Comparison of ENCODE assay signal across 11 mouse cellular contexts in genomic region chr2:122426200-122426599, GRCm38 (mm10). TPM values are rescaled to one million over a fixed set of nuclear protein-coding genes. Genes with fewer than 3 reads are reported as not detected.
DNase-seq lines count a peak whose midpoint lies in the region; ATAC-seq lines count a peak whose summit lies in the region.
"Not testable (repeated sequence)": the region's sequence is repeated elsewhere in the genome, so short reads cannot be mapped to it uniquely, and the experiment has no call there.
"Had no signal": no experiment of that assay in that cellular context is flagged by ENCODE, and none has a peak within 500 bp of the region (broad histone marks: within the 10 kb centered on the region; RNA-seq: fewer than 3 reads in every experiment).

Gene Slc28a2, plus strand, starts transcription at chr2:122426477.

- not testable (repeated sequence) for H3K4me2 ChIP-seq in intestine, embryonic 15.5 days (replicated peaks)

- H3K9ac ChIP-seq in intestine, embryonic 15.5 days: not testable (repeated sequence)

- not testable (repeated sequence) for H3K9me3 ChIP-seq in intestine, embryonic 15.5 days

- H3K4me3 ChIP-seq in intestine, embryonic 15.5 days (replicated peaks): not testable (repeated sequence)

- 22% methylated on average over 3 of the region's 3 CpGs for WGBS in intestine, embryonic 15.5 days

- peak; percentile 28 to 35 for DNase-seq in B cell, adult 2 months
- DNase-seq in adrenal gland, postnatal 14 days: not testable (repeated sequence)
- peak in 1 of 2 experiments; percentile 19 for DNase-seq in heart, postnatal 14 days
- DNase-seq in spleen, postnatal 36 days (ENCODE audit: low spot score in 2 of 2): peak; percentile 33 to 48
- peak; percentile 10 to 27 for DNase-seq in thymus, postnatal 10 days (ENCODE audit: low spot score in 2 of 2)

- H3K4me1 ChIP-seq in intestine, embryonic 15.5 days (replicated peaks): not testable (repeated sequence)

- intact Hi-C loops in heart, postnatal 14 days (cut with DNase I): not testable (repeated sequence)

- H3K27me3 ChIP-seq in intestine, embryonic 15.5 days (replicated peaks): not testable (repeated sequence)

- not testable (repeated sequence) for H3K36me3 ChIP-seq in intestine, embryonic 15.5 days

- not testable (repeated sequence) for H3K27ac ChIP-seq in intestine, embryonic 15.5 days

- peak; percentile 95 for ATAC-seq in granulocyte monocyte progenitor cell, adult 5-6 weeks (replicated peaks; ENCODE audit: poor library complexity, severe bottlenecking)
- peak; percentile 65 for ATAC-seq in intestine, embryonic 15.5 days
- peak; percentile 77 for ATAC-seq in megakaryocyte-erythroid progenitor cell, adult 5-6 weeks (replicated peaks; ENCODE audit: low FRiP score, low TSS enrichment, poor library complexity, severe bottlenecking)

RNA-seq across cellular contexts. Expression of gene Slc28a2, which starts in this region (rescaled TPM):
- 11.1 and 18.9 TPM in 2 replicates for total RNA-seq in adrenal gland, postnatal 14 days (2021)
- 50.9 and 68.1 TPM in 2 replicates for total RNA-seq in granulocyte monocyte progenitor cell, adult 5-6 weeks (2014; fragmentation: Nextera tagmentation)
- 64.3 and 72.5 TPM in 2 replicates for total RNA-seq in granulocyte monocyte progenitor cell, adult 5-6 weeks (2017)
- 10 to 100 TPM; 27.7 to 30.3 TPM for total RNA-seq in heart, postnatal 14 days (2021)
- 63.2 and 66.0 TPM in 2 replicates for polyA plus RNA-seq in intestine, embryonic 15.5 days (2015; fragmentation: Nextera tagmentation; extraction: Ambion mirVana)
- total RNA-seq in megakaryocyte-erythroid progenitor cell, adult 5-6 weeks (2014; fragmentation: Nextera tagmentation): 3.5 and 11.6 TPM in 2 replicates
- 3.2 and 4.5 TPM in 2 replicates for total RNA-seq in megakaryocyte-erythroid progenitor cell, adult 5-6 weeks (2017)
- total RNA-seq: layer of hippocampus, postnatal 14 days had no signal
- polyA plus RNA-seq: forebrain, embryonic 11.5 days; midbrain, embryonic 15.5 days had no signal
